Mouse (Mus musculus): ENCODE results near the gene Dnmt3b. TPM values are rescaled to one million over a fixed set of nuclear protein-coding genes. Genes with fewer than 3 reads are reported as not detected.

Dnmt3b gene
- polyA plus RNA-seq (2014; fragmentation: Nextera tagmentation; extraction: Ambion mirVana): 11.0 and 13.3 TPM in 2 replicates

- peak; percentile 86 for ATAC-seq (ENCODE audit: insufficient read depth, low FRiP score, low TSS enrichment)
- Histone ChIP-seq H3K9me3 (ENCODE audit: control insufficient read depth, low read length) (no peaks in the 10 kb centered on the region), H3K9ac (ENCODE audit: low read length) (peak within 1 kb of the TSS; percentile 84), H3K27me3 (ENCODE audit: control insufficient read depth, insufficient read depth, low read length) (no peaks in the 10 kb centered on the region), H3K36me3 (ENCODE audit: control insufficient read depth, insufficient read depth, low read length) (no peaks in the 10 kb centered on the region), H3K4me1 (ENCODE audit: control insufficient read depth, insufficient read depth, low read length) (peaks cover 9% of the 10 kb centered on the region), H3K4me3 (ENCODE audit: low read depth, low read length) (peak within 1 kb of the TSS; percentile 76), H3K4me2 (ENCODE audit: low read depth) (peak within 1 kb of the TSS; percentile 95), H3K27ac (ENCODE audit: low read depth, low read length) (no peak within 1 kb of the TSS)
- WGBS: under 1% methylated on average over 73 of the region's 93 CpGs
- DNase-seq (ENCODE audit: low spot score): peak; percentile 83
Observed at GRCm38 (mm10) chr2:153649298-153650013, at the start of gene Dnmt3b. Gene Dnmt3b (plus strand): TSS chr2:153649450.

- peak; percentile 57 for DNase-seq (ENCODE audit: low spot score)
- Histone ChIP-seq H3K9ac (ENCODE audit: low read length) (0 out of 2 replicates have a peak overlapping the region, but pooled peaks have one; percentile 14), H3K4me2 (ENCODE audit: low read depth) (no peak overlapping the region), H3K4me1 (ENCODE audit: control insufficient read depth, insufficient read depth, low read length) (peaks cover 4% of the 10 kb centered on the region; the same call in 1 of the 2 replicates), H3K36me3 (ENCODE audit: control insufficient read depth, insufficient read depth, low read length) (no peaks in the 10 kb centered on the region), H3K4me3 (ENCODE audit: low read depth, low read length) (no peak overlapping the region), H3K9me3 (ENCODE audit: control insufficient read depth, low read length) (no peaks in the 10 kb centered on the region), H3K27ac (ENCODE audit: low read depth, low read length) (no peak overlapping the region), H3K27me3 (ENCODE audit: control insufficient read depth, insufficient read depth, low read length) (no peaks in the 10 kb centered on the region)
- 0 out of 2 replicates have a peak, but pooled peaks have one; percentile 23 for ATAC-seq (ENCODE audit: insufficient read depth, low FRiP score, low TSS enrichment)
- 56% methylated on average over 6 of the region's 6 CpGs for WGBS
Observed at GRCm38 (mm10) chr2:153600021-153600666, 49.1 kb upstream of the Dnmt3b start.

- ATAC-seq (ENCODE audit: insufficient read depth, low FRiP score, low TSS enrichment) (no peak), DNase-seq (ENCODE audit: low spot score) (no peak)
- Histone ChIP-seq H3K27ac (ENCODE audit: low read depth, low read length) (no peak overlapping the region), H3K36me3 (ENCODE audit: control insufficient read depth, insufficient read depth, low read length) (no peaks in the 10 kb centered on the region), H3K27me3 (ENCODE audit: control insufficient read depth, insufficient read depth, low read length) (no peaks in the 10 kb centered on the region), H3K4me3 (ENCODE audit: low read depth, low read length) (no peak overlapping the region), H3K4me1 (ENCODE audit: control insufficient read depth, insufficient read depth, low read length) (peaks cover 4% of the 10 kb centered on the region; the same call in 1 of the 2 replicates), H3K9me3 (ENCODE audit: control insufficient read depth, low read length) (no peaks in the 10 kb centered on the region), H3K4me2 (ENCODE audit: low read depth) (no peak overlapping the region), H3K9ac (ENCODE audit: low read length) (0 out of 2 replicates have a peak overlapping the region, but pooled peaks have one; percentile 23)
- 55% methylated on average over 15 of the region's 16 CpGs for WGBS
Observed at GRCm38 (mm10) chr2:153600667-153601648, 48.3 kb upstream of the Dnmt3b start.

- H3K36me3 ChIP-seq (ENCODE audit: control insufficient read depth, insufficient read depth, low read length): no peaks in the 10 kb centered on the region
- H3K9me3 ChIP-seq (ENCODE audit: control insufficient read depth, low read length): no peaks in the 10 kb centered on the region
- ATAC-seq (ENCODE audit: insufficient read depth, low FRiP score, low TSS enrichment) (no peak), DNase-seq (ENCODE audit: low spot score) (no peak)
- H3K4me1 ChIP-seq (ENCODE audit: control insufficient read depth, insufficient read depth, low read length): no peaks in the 10 kb centered on the region
- H3K27me3 ChIP-seq (ENCODE audit: control insufficient read depth, insufficient read depth, low read length): no peaks in the 10 kb centered on the region
- H3K27ac ChIP-seq (ENCODE audit: low read depth, low read length): no peak overlapping the region
- H3K9ac ChIP-seq (ENCODE audit: low read length): no peak overlapping the region
- H3K4me3 ChIP-seq (ENCODE audit: low read depth, low read length): no peak overlapping the region
- H3K4me2 ChIP-seq (ENCODE audit: low read depth): no peak overlapping the region
- whole genome bisulfite sequencing: 35% methylated on average over 4 of the region's 4 CpGs
Observed at GRCm38 (mm10) chr2:153603724-153604123, 45.5 kb upstream of the Dnmt3b start.

- ATAC-seq (ENCODE audit: insufficient read depth, low FRiP score, low TSS enrichment) (no peak), DNase-seq (ENCODE audit: low spot score) (no peak)
- H3K4me2 ChIP-seq (ENCODE audit: low read depth): no peak overlapping the region
- H3K4me1 ChIP-seq (ENCODE audit: control insufficient read depth, insufficient read depth, low read length): peaks cover 7% of the 10 kb centered on the region; the same call in 1 of the 2 replicates
- no peaks in the 10 kb centered on the region for H3K27me3 ChIP-seq (ENCODE audit: control insufficient read depth, insufficient read depth, low read length)
- WGBS: 80% methylated on average over 3 of the region's 3 CpGs
- H3K27ac ChIP-seq (ENCODE audit: low read depth, low read length): no peak overlapping the region
- no peaks in the 10 kb centered on the region for H3K36me3 ChIP-seq (ENCODE audit: control insufficient read depth, insufficient read depth, low read length)
- no peak overlapping the region for H3K4me3 ChIP-seq (ENCODE audit: low read depth, low read length)
- H3K9ac ChIP-seq (ENCODE audit: low read length): no peak overlapping the region
- no peaks in the 10 kb centered on the region for H3K9me3 ChIP-seq (ENCODE audit: control insufficient read depth, low read length)
Observed at GRCm38 (mm10) chr2:153606421-153606820, 42.8 kb upstream of the Dnmt3b start.

GRCm38 (mm10) chr2:153607870-153608515 is 41.3 kb upstream of the Dnmt3b start:
- H3K27ac ChIP-seq (ENCODE audit: low read depth, low read length): no peak overlapping the region
- H3K4me2 ChIP-seq (ENCODE audit: low read depth): no peak overlapping the region
- no peak for DNase-seq (ENCODE audit: low spot score)
- no peaks in the 10 kb centered on the region for H3K36me3 ChIP-seq (ENCODE audit: control insufficient read depth, insufficient read depth, low read length)
- H3K4me1 ChIP-seq (ENCODE audit: control insufficient read depth, insufficient read depth, low read length): peaks cover 7% of the 10 kb centered on the region; the same call in 1 of the 2 replicates
- 85% methylated on average over 13 of the region's 13 CpGs for WGBS
- H3K4me3 ChIP-seq (ENCODE audit: low read depth, low read length): no peak overlapping the region
- no peaks in the 10 kb centered on the region for H3K9me3 ChIP-seq (ENCODE audit: control insufficient read depth, low read length)
- H3K9ac ChIP-seq (ENCODE audit: low read length): no peak overlapping the region
- no peaks in the 10 kb centered on the region for H3K27me3 ChIP-seq (ENCODE audit: control insufficient read depth, insufficient read depth, low read length)
- no peak for ATAC-seq (ENCODE audit: insufficient read depth, low FRiP score, low TSS enrichment)

DNA sequence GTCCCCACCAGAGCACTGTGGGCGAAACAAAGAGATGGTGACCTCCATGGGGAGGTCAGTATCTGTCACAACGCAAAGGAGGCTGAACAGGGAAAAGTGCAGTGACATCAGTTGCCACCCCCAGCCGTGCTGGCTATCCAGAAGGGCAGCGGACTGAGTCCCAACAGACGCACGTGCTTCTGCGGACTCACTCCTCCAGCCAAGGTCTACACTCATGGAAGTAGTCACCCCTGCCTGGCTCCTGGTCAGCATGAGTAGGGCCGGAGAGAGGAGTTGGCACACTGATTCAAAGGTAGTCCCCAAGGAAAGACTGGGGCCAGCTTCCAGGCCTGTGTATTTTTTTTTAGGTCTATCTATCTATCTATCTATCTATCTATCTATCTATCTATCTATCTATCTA is 40.2 kb upstream of the Dnmt3b start:
- Histone ChIP-seq H3K27me3 (ENCODE audit: control insufficient read depth, insufficient read depth, low read length) (no peaks in the 10 kb centered on the region), H3K4me3 (ENCODE audit: low read depth, low read length) (no peak overlapping the region), H3K9ac (ENCODE audit: low read length) (no peak overlapping the region), H3K4me1 (ENCODE audit: control insufficient read depth, insufficient read depth, low read length) (peaks cover 7% of the 10 kb centered on the region; the same call in 1 of the 2 replicates), H3K36me3 (ENCODE audit: control insufficient read depth, insufficient read depth, low read length) (no peaks in the 10 kb centered on the region), H3K9me3 (ENCODE audit: control insufficient read depth, low read length) (no peaks in the 10 kb centered on the region), H3K27ac (ENCODE audit: low read depth, low read length) (no peak overlapping the region), H3K4me2 (ENCODE audit: low read depth) (no peak overlapping the region)
- ATAC-seq (ENCODE audit: insufficient read depth, low FRiP score, low TSS enrichment) (no peak), DNase-seq (ENCODE audit: low spot score) (no peak)
- 67% methylated on average over 8 of the region's 8 CpGs for WGBS

DNA sequence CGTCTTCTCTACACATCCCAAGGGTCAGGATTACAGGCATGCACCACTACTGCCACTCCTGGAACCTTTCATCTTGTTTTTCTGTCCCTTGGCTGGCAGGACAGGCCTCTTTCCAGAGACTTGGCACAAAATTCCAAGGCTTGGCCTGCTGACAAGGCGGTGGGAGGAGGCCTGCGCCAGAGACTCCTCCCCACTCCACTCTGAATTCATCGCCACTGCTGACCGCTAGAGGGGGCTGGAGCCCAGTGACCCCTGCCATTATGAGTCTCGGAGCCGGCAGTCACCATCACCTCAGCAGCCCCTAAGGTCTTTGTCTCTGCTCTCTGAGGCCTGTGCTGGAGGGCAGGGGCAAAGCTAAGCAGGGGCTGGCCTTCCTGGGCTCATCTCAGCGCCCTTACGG is 39.7 kb upstream of the Dnmt3b start:
- peak; percentile 61; the same call in 1 of the 2 replicates for ATAC-seq (ENCODE audit: insufficient read depth, low FRiP score, low TSS enrichment)
- Histone ChIP-seq H3K4me1 (ENCODE audit: control insufficient read depth, insufficient read depth, low read length) (peaks cover 7% of the 10 kb centered on the region; the same call in 1 of the 2 replicates), H3K27ac (ENCODE audit: low read depth, low read length) (no peak overlapping the region), H3K36me3 (ENCODE audit: control insufficient read depth, insufficient read depth, low read length) (no peaks in the 10 kb centered on the region), H3K9me3 (ENCODE audit: control insufficient read depth, low read length) (no peaks in the 10 kb centered on the region), H3K9ac (ENCODE audit: low read length) (peak overlapping the region; percentile 14), H3K4me2 (ENCODE audit: low read depth) (no peak overlapping the region), H3K4me3 (ENCODE audit: low read depth, low read length) (no peak overlapping the region), H3K27me3 (ENCODE audit: control insufficient read depth, insufficient read depth, low read length) (no peaks in the 10 kb centered on the region)
- peak; percentile 87 for DNase-seq (ENCODE audit: low spot score)
- WGBS: 9% methylated on average over 9 of the region's 9 CpGs
